Mouse (Mus musculus) heart, embryonic 14.5 days (tissue): Measurements from ENCODE around the gene Gas2. TPM values are rescaled to one million over a fixed set of nuclear protein-coding genes. Genes with fewer than 3 reads are reported as not detected.

ENCODE experiments used
- ATAC-seq: fragments of 200-750 bp; cut with Nextera tagmentation; 2 replicates; pipeline ENCODE4 v1.8.0; 2017; ENCODE audit warnings: low read depth, moderate TSS enrichment; ENCODE audit not compliant: insufficient number of reproducible peaks, insufficient read depth, low FRiP score
- H3K27ac ChIP-seq, 2 experiments: fragments of 200-500 bp in 1 of 2; fragments of 300-500 bp in 1 of 2; sonication (generic) in 1 of 2; replicated peaks in 1 of 2; 2 replicates each; pipeline ENCODE4 v1.5.1; 2012 to 2014; ENCODE audit warnings: low read depth in 2 of 2, low read length in 2 of 2, control low read depth in 1 of 2, mild to moderate bottlenecking in 1 of 2, mixed read lengths in 1 of 2; ENCODE audit not compliant: control insufficient read depth in 1 of 2, insufficient read depth in 1 of 2
- H3K27me3 ChIP-seq: fragments of 300-500 bp; sonication (generic); 2 replicates; pipeline ENCODE4 v1.6.1; 2014; ENCODE audit warnings: mild to moderate bottlenecking, low read length, control low read depth; ENCODE audit not compliant: control insufficient read depth, insufficient read depth
- H3K36me3 ChIP-seq: fragments of 300-500 bp; sonication (generic); 2 replicates; pipeline ENCODE4 v1.6.1; 2014; ENCODE audit warnings: mild to moderate bottlenecking, control low read depth, low read length, mixed read lengths; ENCODE audit not compliant: control insufficient read depth, insufficient read depth
- H3K4me1 ChIP-seq, 2 experiments: fragments of 200-500 bp in 1 of 2; fragments of 300-500 bp in 1 of 2; sonication (generic) in 1 of 2; 2 replicates each; pipeline ENCODE4 v1.6.1; 2012 to 2014; ENCODE audit warnings: low read length in 2 of 2, control low read depth in 1 of 2, mixed read lengths in 1 of 2; ENCODE audit not compliant: control insufficient read depth in 2 of 2, insufficient read depth in 2 of 2
- H3K4me2 ChIP-seq: fragments of 300-500 bp; sonication (generic); 2 replicates; pipeline ENCODE4 v1.6.1; 2014; ENCODE audit warnings: mild to moderate bottlenecking, low read length
- H3K4me3 ChIP-seq, 2 experiments: fragments of 200-500 bp in 1 of 2; fragments of 300-500 bp in 1 of 2; sonication (generic) in 1 of 2; 2 replicates each; pipeline ENCODE4 v1.5.1; 2012 to 2014; ENCODE audit warnings: low read length in 2 of 2, mild to moderate bottlenecking in 2 of 2, control low read depth in 1 of 2, low read depth in 1 of 2, moderate library complexity in 1 of 2; ENCODE audit not compliant: control insufficient read depth in 1 of 2, insufficient read depth in 1 of 2
- H3K9ac ChIP-seq: fragments of 300-500 bp; sonication (generic); 2 replicates; pipeline ENCODE4 v1.6.1; 2014; ENCODE audit warnings: mild to moderate bottlenecking, low read length
- H3K9me3 ChIP-seq: fragments of 300-500 bp; sonication (generic); 2 replicates; pipeline ENCODE4 v1.6.1; 2016; ENCODE audit warnings: low read length, control low read depth; ENCODE audit not compliant: control insufficient read depth
- WGBS: fragments of 180-500 bp; shearing (Covaris S2); extraction: QIAGEN DNeasy Blood & Tissue Kit; methylation state at CpG from one replicate; pipeline ENCODE4 v1.1.7; 2014; 5-methylcytosine and 5-hydroxymethylcytosine counted together
- polyA plus RNA-seq: library from polyadenylated mRNA; unstranded; fragments of >200 nt; fragmentation: Nextera tagmentation; extraction: Ambion mirVana; gene quantifications from 2 replicates; pipeline ENCODE4 v1.2.1, GENCODE M21; 2014

The Gas2 gene
- polyA plus RNA-seq, 1 experiment from 2014 or later, result 9.8 TPM

GRCm38 (mm10) chr7:51991020-51991419 is 129.2 kb downstream of the Gas2 start:
- H3K4me1 ChIP-seq, result peaks cover 0 to 2% of the 10 kb centered on the region in 2 experiments; a peak in 1 of 4 replicates
- H3K36me3 ChIP-seq, result no peaks in the 10 kb centered on the region
- 42% methylated on average over 3 of the region's 3 CpGs for WGBS
- H3K27ac ChIP-seq, result no peak overlapping the region
- no peaks in the 10 kb centered on the region for H3K9me3 ChIP-seq
- no peak overlapping the region for H3K4me3 ChIP-seq
- H3K9ac ChIP-seq, result no peak overlapping the region
- no peak for ATAC-seq
- no peaks in the 10 kb centered on the region for H3K27me3 ChIP-seq
- H3K4me2 ChIP-seq, result no peak overlapping the region

- Histone ChIP-seq H3K36me3 (no peaks in the 10 kb centered on the region), H3K27me3 (peaks cover 3% of the 10 kb centered on the region; the same call in 1 of the 2 replicates), H3K27ac (peak within 1 kb of the TSS; percentile 25 to 53; a peak in 3 of 4 replicates), H3K9ac (peak within 1 kb of the TSS; percentile 77), H3K9me3 (no peaks in the 10 kb centered on the region), H3K4me2 (peak within 1 kb of the TSS; percentile 67), H3K4me3 (peak within 1 kb of the TSS; percentile 58 to 72), H3K4me1 (0 out of 4 replicates have a peak, but pooled peaks cover 0 to 2% of the 10 kb centered on the region in 2 experiments)
- WGBS, result under 1% methylated on average over 36 of the region's 47 CpGs
- peak; percentile 96 for ATAC-seq
These were observed 143.9 kb downstream of the Gas2 start, which contains the start of gene Svip for GRCm38 (mm10) chr7:52005511-52006295. Gene Svip, minus strand, starts transcription at chr7:52006018.

- no peaks in the 10 kb centered on the region for H3K36me3 ChIP-seq
- H3K4me3 ChIP-seq, result peak overlapping the region; percentile 57 to 72
- peak overlapping the region; percentile 67 for H3K4me2 ChIP-seq
- peak overlapping the region; percentile 0; the same call in 1 of the 2 replicates for H3K9ac ChIP-seq
- H3K27ac ChIP-seq, result peak overlapping the region; percentile 0 to 25; a peak in 1 of 4 replicates
- peaks cover 3% of the 10 kb centered on the region; the same call in 1 of the 2 replicates for H3K27me3 ChIP-seq
- WGBS, result 2% methylated on average over 9 of the region's 9 CpGs
- 0 out of 4 replicates have a peak, but pooled peaks cover 0 to 2% of the 10 kb centered on the region in 2 experiments for H3K4me1 ChIP-seq
- no peak; the same call in 1 of the 2 replicates for ATAC-seq
- no peaks in the 10 kb centered on the region for H3K9me3 ChIP-seq
These were observed 144.4 kb downstream of the Gas2 start for GRCm38 (mm10) chr7:52006296-52006630.

- Histone ChIP-seq H3K27ac (no peak overlapping the region), H3K4me1 (0 out of 4 replicates have a peak, but pooled peaks cover 0 to 2% of the 10 kb centered on the region in 2 experiments), H3K4me2 (no peak overlapping the region), H3K27me3 (peaks cover 3% of the 10 kb centered on the region; the same call in 1 of the 2 replicates), H3K9ac (no peak overlapping the region), H3K4me3 (no peak overlapping the region), H3K36me3 (no peaks in the 10 kb centered on the region), H3K9me3 (no peaks in the 10 kb centered on the region)
- WGBS, result 65% methylated on average over 2 of the region's 2 CpGs
- ATAC-seq, result no peak
These were observed 145.3 kb downstream of the Gas2 start for GRCm38 (mm10) chr7:52007138-52007537.

GRCm38 (mm10) chr7:52013457-52013856 is 151.6 kb downstream of the Gas2 start:
- no peaks in the 10 kb centered on the region for H3K4me1 ChIP-seq
- no peak overlapping the region for H3K4me2 ChIP-seq
- H3K4me3 ChIP-seq, result no peak overlapping the region
- no peaks in the 10 kb centered on the region for H3K36me3 ChIP-seq
- 74% methylated on average over 7 of the region's 7 CpGs for WGBS
- H3K9ac ChIP-seq, result no peak overlapping the region
- ATAC-seq, result no peak
- H3K9me3 ChIP-seq, result no peaks in the 10 kb centered on the region
- H3K27ac ChIP-seq, result no peak overlapping the region
- H3K27me3 ChIP-seq, result no peaks in the 10 kb centered on the region

- H3K4me2 ChIP-seq, result no peak overlapping the region
- no peak overlapping the region for H3K9ac ChIP-seq
- no peak overlapping the region for H3K4me3 ChIP-seq
- no peaks in the 10 kb centered on the region for H3K9me3 ChIP-seq
- H3K36me3 ChIP-seq, result no peaks in the 10 kb centered on the region
- no peaks in the 10 kb centered on the region for H3K4me1 ChIP-seq
- WGBS, result 84% methylated on average over 1 of the region's 1 CpGs
- no peak for ATAC-seq
- H3K27me3 ChIP-seq, result no peaks in the 10 kb centered on the region
- H3K27ac ChIP-seq, result no peak overlapping the region
These were observed 153.4 kb downstream of the Gas2 start for GRCm38 (mm10) chr7:52015180-52015579.

GRCm38 (mm10) chr7:52015628-52016027 is 153.8 kb downstream of the Gas2 start, which contains the start of gene 1700015G11Rik:
Gene 1700015G11Rik, minus strand, starts transcription at chr7:52015728.
- no peak for ATAC-seq
- 83% methylated on average over 3 of the region's 3 CpGs for WGBS
- no peak within 1 kb of the TSS for H3K9ac ChIP-seq
- no peaks in the 10 kb centered on the region for H3K36me3 ChIP-seq
- no peak within 1 kb of the TSS for H3K4me3 ChIP-seq
- no peaks in the 10 kb centered on the region for H3K4me1 ChIP-seq
- no peak within 1 kb of the TSS for H3K4me2 ChIP-seq
- no peaks in the 10 kb centered on the region for H3K27me3 ChIP-seq
- H3K9me3 ChIP-seq, result no peaks in the 10 kb centered on the region
- no peak within 1 kb of the TSS for H3K27ac ChIP-seq
